In genomic region chr3:154896737-154897136, GRCm38 (mm10) we compare ENCODE assay signal across 8 mouse cellular contexts.
DNase-seq lines count a peak whose midpoint lies in the region; ATAC-seq and TF ChIP-seq lines count a peak whose summit lies in the region.

No protein-coding gene starts in this region.

- H3K4me2 ChIP-seq in hindbrain, embryonic 12.5 days (replicated peaks), result no peak overlapping the region
- H3K4me2 ChIP-seq in stomach, postnatal 0 days (replicated peaks; ENCODE audit: low read depth), result no peak overlapping the region

- H3K27me3 ChIP-seq in hindbrain, embryonic 10.5 days (ENCODE audit: insufficient read depth, poor library complexity, severe bottlenecking), result no peaks in the 10 kb centered on the region
- H3K27me3 ChIP-seq in hindbrain, embryonic 12.5 days, result no peaks in the 10 kb centered on the region
- no peaks in the 10 kb centered on the region for H3K27me3 ChIP-seq in stomach, postnatal 0 days (ENCODE audit: control insufficient read depth, insufficient read depth, low read length)

- no peak overlapping the region for H3K4me3 ChIP-seq in hindbrain, embryonic 10.5 days
- H3K4me3 ChIP-seq in hindbrain, embryonic 12.5 days, result no peak overlapping the region
- H3K4me3 ChIP-seq in stomach, postnatal 0 days (ENCODE audit: low read depth, low read length), result no peak overlapping the region

- no peaks in the 10 kb centered on the region for H3K36me3 ChIP-seq in hindbrain, embryonic 10.5 days
- no peaks in the 10 kb centered on the region for H3K36me3 ChIP-seq in hindbrain, embryonic 12.5 days
- H3K36me3 ChIP-seq in stomach, postnatal 0 days (ENCODE audit: control insufficient read depth, insufficient read depth, low read length), result no peaks in the 10 kb centered on the region

- no peak for TF ChIP-seq EP300 in stomach, postnatal 0 days (optimal IDR thresholded peaks at IDR 0.05)

- no peak overlapping the region for H3K9ac ChIP-seq in hindbrain, embryonic 12.5 days
- no peak overlapping the region for H3K9ac ChIP-seq in stomach, postnatal 0 days (ENCODE audit: low read length)

- no peak overlapping the region for H3K27ac ChIP-seq in hindbrain, embryonic 10.5 days
- H3K27ac ChIP-seq in hindbrain, embryonic 12.5 days, result no peak overlapping the region
- no peak overlapping the region for H3K27ac ChIP-seq in stomach, postnatal 0 days (replicated peaks)

- TF ChIP-seq CTCF in brain, embryonic 14.5 days (IDR thresholded peaks at IDR 0.05; ENCODE audit: borderline replicate concordance, extremely low read depth, insufficient read depth, insufficient read length), result peak; percentile 57
- TF ChIP-seq CTCF in stomach, postnatal 0 days (IDR thresholded peaks at IDR 0.05; ENCODE audit: low read depth), result peak; percentile 58

- ATAC-seq in hindbrain, embryonic 12.5 days (ENCODE audit: low FRiP score), result no peak
- no peak for ATAC-seq in stomach, postnatal 0 days (ENCODE audit: low FRiP score, low TSS enrichment)

- WGBS in hindbrain, embryonic 10.5 days, result 70% methylated on average over 7 of the region's 7 CpGs
- 79% methylated on average over 7 of the region's 7 CpGs for WGBS in hindbrain, embryonic 12.5 days
- 66% methylated on average over 7 of the region's 7 CpGs for WGBS in stomach, postnatal 0 days

- peak; percentile 20 for DNase-seq in hindbrain, embryonic 10.5 days (ENCODE audit: low spot score)
- peak; percentile 4 for DNase-seq in ovary, postnatal 36 days (ENCODE audit: low spot score)
- DNase-seq in ovary, adult 18-20 months (ENCODE audit: low spot score), result no peak
- no peak for DNase-seq in brain, embryonic 14.5 days (ENCODE audit: low read depth)
- peak; percentile 23 for DNase-seq in stomach, postnatal 0 days (ENCODE audit: low spot score)
- no peak for DNase-seq in layer of hippocampus, adult 11-12 months (ENCODE audit: low spot score)
- no peak for DNase-seq in cerebellum, adult 9-10 months

- TF ChIP-seq POLR2A in brain, embryonic 14.5 days (IDR thresholded peaks at IDR 0.05; ENCODE audit: borderline replicate concordance, extremely low read depth, insufficient read depth, insufficient read length, poor library complexity, severe bottlenecking), result no peak

- no peaks in the 10 kb centered on the region for H3K4me1 ChIP-seq in hindbrain, embryonic 10.5 days (replicated peaks)
- H3K4me1 ChIP-seq in hindbrain, embryonic 12.5 days, result no peaks in the 10 kb centered on the region
- H3K4me1 ChIP-seq in stomach, postnatal 0 days (replicated peaks; ENCODE audit: control insufficient read depth, insufficient read depth), result no peaks in the 10 kb centered on the region

- H3K9me3 ChIP-seq in hindbrain, embryonic 10.5 days, result no peaks in the 10 kb centered on the region
- no peaks in the 10 kb centered on the region for H3K9me3 ChIP-seq in hindbrain, embryonic 12.5 days (replicated peaks)
- no peaks in the 10 kb centered on the region for H3K9me3 ChIP-seq in stomach, postnatal 0 days (ENCODE audit: control insufficient read depth, low read length)

Comparison
In these comparisons a context has a peak if more than half of its experiments do, and no peak if none do; other contexts are left out.
1. DNase-seq: peak in hindbrain, embryonic 10.5 days (single experiment), ovary, postnatal 36 days (single experiment) and stomach, postnatal 0 days (single experiment); none in ovary, adult 18-20 months (single experiment), brain, embryonic 14.5 days (single experiment), layer of hippocampus, adult 11-12 months (single experiment) and cerebellum, adult 9-10 months (single experiment).